Mouse (Mus musculus): Measurements from ENCODE around the gene Krtcap2. TPM values are rescaled to one million over a fixed set of nuclear protein-coding genes. Genes with fewer than 3 reads are reported as not detected.

Gene Krtcap2
- polyA plus RNA-seq, 1 experiment: 189 TPM

DNA sequence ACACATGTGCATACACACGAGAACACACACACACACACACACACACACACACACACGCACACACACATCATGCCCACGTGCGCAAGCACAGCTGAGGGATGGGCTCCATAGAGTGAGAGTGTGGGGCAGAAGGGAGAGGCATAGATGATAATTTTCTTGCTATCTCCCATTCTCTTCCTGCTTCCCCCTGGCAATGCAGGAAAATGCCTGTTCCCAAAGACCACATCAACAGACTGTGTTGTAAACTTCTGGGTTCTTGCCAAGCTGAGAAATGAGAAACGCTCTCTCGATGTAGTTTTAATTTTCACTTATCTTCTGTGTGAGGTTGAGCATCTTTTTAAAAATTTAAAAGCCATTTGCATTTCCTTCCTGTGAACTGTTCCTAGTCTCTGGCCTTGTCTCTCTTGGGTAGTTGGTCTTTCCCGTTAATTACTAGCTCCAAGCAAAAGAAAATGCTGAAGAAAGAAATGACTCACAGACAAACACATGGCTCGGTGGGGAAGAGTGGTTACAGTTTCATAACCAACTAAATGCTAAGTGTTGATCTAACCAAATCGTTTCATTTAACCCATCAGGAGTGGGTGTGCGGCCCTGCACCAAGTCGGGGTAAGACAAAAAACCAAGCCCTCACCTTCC is 51.1 kb downstream of the Krtcap2 start:
- WGBS: 60% methylated on average over 11 of the region's 11 CpGs
- H3K4me1 ChIP-seq (ENCODE audit: control insufficient read depth, insufficient read depth, low read length): peaks cover 6% of the 10 kb centered on the region; the same call in 1 of the 2 replicates
- H3K4me3 ChIP-seq (replicated peaks; ENCODE audit: extremely low read depth, low read depth, low read length): no peak overlapping the region
- TF ChIP-seq CTCF (IDR thresholded peaks at IDR 0.05; ENCODE audit: insufficient read depth, low read length) (no peak), POLR2A (IDR thresholded peaks at IDR 0.05; ENCODE audit: borderline replicate concordance, extremely low read depth, low read depth, low read length) (no peak)
- DNase-seq: no peak

DNA sequence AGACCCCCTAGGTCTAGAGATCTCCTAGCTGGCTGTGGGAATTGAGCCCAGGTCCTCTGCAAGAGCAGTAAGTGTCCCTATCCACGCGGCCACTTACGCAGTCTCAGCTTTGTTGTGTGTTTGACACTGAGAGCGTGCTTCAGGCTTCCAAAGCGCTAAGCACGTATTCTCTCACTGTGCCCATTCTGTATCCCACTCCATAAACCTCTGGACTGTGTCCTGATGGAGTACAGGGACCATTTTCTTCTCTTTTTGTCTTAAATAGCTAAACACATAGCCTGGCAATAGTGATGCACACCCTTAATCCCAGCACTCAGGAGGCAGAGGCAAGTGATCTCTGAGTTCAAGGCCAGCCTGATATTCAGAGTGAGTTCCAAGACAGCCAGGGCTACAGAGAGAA is 53.1 kb downstream of the Krtcap2 start:
- 87% methylated on average over 6 of the region's 6 CpGs for WGBS
- H3K4me3 ChIP-seq (replicated peaks; ENCODE audit: extremely low read depth, low read depth, low read length): no peak overlapping the region
- no peak for TF ChIP-seq CTCF (IDR thresholded peaks at IDR 0.05; ENCODE audit: insufficient read depth, low read length)
- no peak for TF ChIP-seq POLR2A (IDR thresholded peaks at IDR 0.05; ENCODE audit: borderline replicate concordance, extremely low read depth, low read depth, low read length)
- DNase-seq: no peak
- H3K4me1 ChIP-seq (ENCODE audit: control insufficient read depth, insufficient read depth, low read length): peaks cover 6% of the 10 kb centered on the region; the same call in 1 of the 2 replicates

DNA sequence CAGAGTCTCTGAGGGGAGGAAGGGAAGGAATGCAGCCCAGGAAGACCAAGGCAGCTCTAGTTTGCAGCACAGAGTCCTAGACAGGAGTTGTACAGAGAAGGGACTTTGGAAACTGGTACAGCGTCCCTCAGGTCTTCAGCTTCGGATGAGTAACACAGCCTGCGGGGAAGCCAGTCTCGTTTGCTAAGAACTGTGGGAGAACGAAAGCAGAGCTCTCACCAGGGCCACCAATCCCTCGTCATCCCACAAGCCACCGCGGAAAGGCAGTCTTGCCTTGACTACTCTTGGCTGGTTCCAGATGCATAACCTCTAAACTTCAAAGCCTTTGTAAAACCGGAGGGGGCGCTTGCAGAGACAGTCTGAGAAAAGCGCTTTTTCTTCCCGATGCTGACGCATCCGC is 53.7 kb downstream of the Krtcap2 start:
- TF ChIP-seq CTCF (IDR thresholded peaks at IDR 0.05; ENCODE audit: insufficient read depth, low read length) (no peak), POLR2A (IDR thresholded peaks at IDR 0.05; ENCODE audit: borderline replicate concordance, extremely low read depth, low read depth, low read length) (no peak)
- Histone ChIP-seq H3K4me3 (replicated peaks; ENCODE audit: extremely low read depth, low read depth, low read length) (peak overlapping the region; percentile 25), H3K4me1 (ENCODE audit: control insufficient read depth, insufficient read depth, low read length) (peaks cover 6% of the 10 kb centered on the region; the same call in 1 of the 2 replicates)
- 6% methylated on average over 14 of the region's 14 CpGs for WGBS
- DNase-seq: no peak

Other genes starting within 250 kb of the Krtcap2 start
- 56.3 and 61.3 TPM in 2 replicates for gene Rusc1, start 152.7 kb upstream of the Krtcap2 start, polyA plus RNA-seq (2012; rRNA removed)
- not detected in 2 replicates for gene Gm43738, start 144.9 kb upstream of the Krtcap2 start, polyA plus RNA-seq (2012; rRNA removed)
- 81.2 and 128 TPM in 2 replicates for gene Fdps, start 144.0 kb upstream of the Krtcap2 start, polyA plus RNA-seq (2012; rRNA removed)
- gene Pklr, start 109.8 kb upstream of the Krtcap2 start, polyA plus RNA-seq (2012; rRNA removed): 0.94 and 1.1 TPM in 2 replicates
- 0.33 and 0.67 TPM in 2 replicates for gene Hcn3, start 85.8 kb upstream of the Krtcap2 start, polyA plus RNA-seq (2012; rRNA removed)
- 55.4 and 67.8 TPM in 2 replicates for gene Clk2, start 81.2 kb upstream of the Krtcap2 start, polyA plus RNA-seq (2012; rRNA removed)
- gene Scamp3, start 68.5 kb upstream of the Krtcap2 start, polyA plus RNA-seq (2012; rRNA removed): 123 and 127 TPM in 2 replicates
- 36.7 and 39.0 TPM in 2 replicates for gene Fam189b, start 62.8 kb upstream of the Krtcap2 start, polyA plus RNA-seq (2012; rRNA removed)
- gene Gba, start 43.0 kb upstream of the Krtcap2 start, polyA plus RNA-seq (2012; rRNA removed): 56.4 and 94.2 TPM in 2 replicates
- 134 and 139 TPM in 2 replicates for gene Thbs3, start 30.8 kb upstream of the Krtcap2 start, polyA plus RNA-seq (2012; rRNA removed)
- gene Mtx1, start 18.9 kb upstream of the Krtcap2 start, polyA plus RNA-seq (2012; rRNA removed): 107 and 110 TPM in 2 replicates
- gene Muc1, start 16.9 kb upstream of the Krtcap2 start, polyA plus RNA-seq (2012; rRNA removed): 294 and 354 TPM in 2 replicates
- gene Trim46, start 343 bp downstream of the Krtcap2 start, polyA plus RNA-seq (2012; rRNA removed): 11.0 and 11.8 TPM in 2 replicates
- 411 and 476 TPM in 2 replicates for gene Dpm3, start 13.4 kb downstream of the Krtcap2 start, polyA plus RNA-seq (2012; rRNA removed)
- 228 and 297 TPM in 2 replicates for gene Slc50a1, start 24.6 kb downstream of the Krtcap2 start, polyA plus RNA-seq (2012; rRNA removed)
- 132 and 134 TPM in 2 replicates for gene Efna1, start 35.2 kb downstream of the Krtcap2 start, polyA plus RNA-seq (2012; rRNA removed)
- 4.1 and 20.3 TPM in 2 replicates for gene Efna3, start 77.0 kb downstream of the Krtcap2 start, polyA plus RNA-seq (2012; rRNA removed)
- gene Efna4, start 92.1 kb downstream of the Krtcap2 start, polyA plus RNA-seq (2012; rRNA removed): 7.3 and 9.3 TPM in 2 replicates
- 190 and 225 TPM in 2 replicates for gene Adam15, start 104.0 kb downstream of the Krtcap2 start, polyA plus RNA-seq (2012; rRNA removed)
- 0.28 and 0.31 TPM in 2 replicates for gene Dcst2, start 116.0 kb downstream of the Krtcap2 start, polyA plus RNA-seq (2012; rRNA removed)
- gene Dcst1, start 119.3 kb downstream of the Krtcap2 start, polyA plus RNA-seq (2012; rRNA removed): 0.06 TPM in 1 of 2 replicates, not detected in the other
- gene Zbtb7b, start 148.8 kb downstream of the Krtcap2 start, polyA plus RNA-seq (2012; rRNA removed): 63.0 and 64.0 TPM in 2 replicates
- 0.45 and 1.5 TPM in 2 replicates for gene Lenep, start 156.8 kb downstream of the Krtcap2 start, polyA plus RNA-seq (2012; rRNA removed)
- gene Flad1, start 165.9 kb downstream of the Krtcap2 start, polyA plus RNA-seq (2012; rRNA removed): 22.9 and 26.6 TPM in 2 replicates
- 6.7 and 11.7 TPM in 2 replicates for gene Cks1b, start 172.4 kb downstream of the Krtcap2 start, polyA plus RNA-seq (2012; rRNA removed)
- gene Shc1, start 172.5 kb downstream of the Krtcap2 start, polyA plus RNA-seq (2012; rRNA removed): 69.8 and 84.6 TPM in 2 replicates
- 60.6 and 138 TPM in 2 replicates for gene Pygo2, start 184.2 kb downstream of the Krtcap2 start, polyA plus RNA-seq (2012; rRNA removed)
- 66.2 and 78.1 TPM in 2 replicates for gene Pbxip1, start 190.7 kb downstream of the Krtcap2 start, polyA plus RNA-seq (2012; rRNA removed)
- gene Pmvk, start 208.6 kb downstream of the Krtcap2 start, polyA plus RNA-seq (2012; rRNA removed): 35.3 and 52.1 TPM in 2 replicates

All from lung, adult 2 months (tissue).